Mouse (Mus musculus) limb, embryonic 13.5 days (tissue): ENCODE data around the gene Lipc. TPM values are rescaled to one million over a fixed set of nuclear protein-coding genes. Genes with fewer than 3 reads are reported as not detected.

Source experiments
- ATAC-seq: fragments of 200-750 bp; cut with Nextera tagmentation; 2 replicates; pipeline ENCODE4 v1.8.0; 2017; ENCODE audit warnings: low read depth, moderate number of reproducible peaks, moderate TSS enrichment; ENCODE audit not compliant: low FRiP score
- H3K27ac ChIP-seq: fragments of 300-500 bp; sonication (generic); 2 replicates; pipeline ENCODE4 v1.5.1; 2015; ENCODE audit warnings: inconsistent platforms, mild to moderate bottlenecking, moderate library complexity
- H3K27me3 ChIP-seq: fragments of 300-500 bp; sonication (generic); 2 replicates; pipeline ENCODE4 v1.6.1; 2015; ENCODE audit warnings: mild to moderate bottlenecking, inconsistent platforms
- H3K36me3 ChIP-seq: fragments of 300-500 bp; sonication (generic); 2 replicates; pipeline ENCODE4 v1.6.1; 2015; ENCODE audit warnings: inconsistent platforms, mild to moderate bottlenecking, moderate library complexity
- H3K4me1 ChIP-seq: fragments of 300-500 bp; sonication (generic); 2 replicates; pipeline ENCODE4 v1.6.1; 2015; ENCODE audit warnings: inconsistent platforms
- H3K4me2 ChIP-seq: fragments of 300-500 bp; sonication (generic); replicated peaks from 2 replicates; pipeline ENCODE4 v1.6.1; 2015; ENCODE audit warnings: inconsistent platforms, mild to moderate bottlenecking, moderate library complexity
- H3K4me3 ChIP-seq: fragments of 300-500 bp; sonication (generic); 2 replicates; pipeline ENCODE4 v1.5.1; 2015; ENCODE audit warnings: moderate library complexity, mild to moderate bottlenecking, inconsistent platforms
- H3K9ac ChIP-seq: fragments of 300-500 bp; sonication (generic); 2 replicates; pipeline ENCODE4 v1.6.1; 2015; ENCODE audit warnings: mild to moderate bottlenecking, inconsistent platforms
- H3K9me3 ChIP-seq: fragments of 300-500 bp; sonication (generic); 2 replicates; pipeline ENCODE4 v1.6.1; 2016; ENCODE audit warnings: inconsistent platforms
- WGBS: fragments of 180-500 bp; shearing (Covaris S2); methylation state at CpG from one replicate; pipeline ENCODE4 v1.1.7; 2015; 5-methylcytosine and 5-hydroxymethylcytosine counted together
- microRNA-seq: library from miRNA; unstranded; fragments of <30 nt; microRNA quantifications from one replicate; pipeline ENCODE4, GENCODE M21; 2016
- polyA plus RNA-seq: library from polyadenylated mRNA; unstranded; fragments of >200 nt; fragmentation: Nextera tagmentation; extraction: Ambion mirVana; gene quantifications from 2 replicates; pipeline ENCODE4 v1.2.1, GENCODE M21; 2015

Lipc gene
- polyA plus RNA-seq, 1 experiment from 2014 or later: not detected

GRCm38 (mm10) chr9:70800588-70801315 is 151.3 kb downstream of the Lipc start:
- no peaks in the 10 kb centered on the region for H3K9me3 ChIP-seq
- no peak overlapping the region for H3K4me2 ChIP-seq
- H3K27ac ChIP-seq: no peak overlapping the region
- H3K9ac ChIP-seq: no peak overlapping the region
- WGBS: 61% methylated on average over 8 of the region's 8 CpGs
- no peaks in the 10 kb centered on the region for H3K4me1 ChIP-seq
- no peak for ATAC-seq
- no peaks in the 10 kb centered on the region for H3K36me3 ChIP-seq
- no peaks in the 10 kb centered on the region for H3K27me3 ChIP-seq
- no peak overlapping the region for H3K4me3 ChIP-seq

DNA sequence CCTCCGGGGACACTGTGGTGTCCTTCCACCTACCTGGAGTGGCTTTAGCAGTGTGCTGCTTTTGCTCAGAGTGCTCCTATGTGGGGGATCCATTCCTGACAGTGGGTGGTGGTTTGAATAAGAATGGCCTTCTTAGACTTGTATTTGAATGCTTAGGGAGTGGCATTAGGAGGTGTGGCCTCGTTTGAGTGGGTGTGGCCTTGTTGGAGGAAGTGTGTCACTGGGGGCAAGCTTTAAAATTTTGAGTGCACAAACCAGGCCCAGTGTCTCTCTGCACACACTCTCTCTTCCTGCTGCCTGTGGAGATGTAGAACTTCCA is 156.6 kb downstream of the Lipc start:
- H3K27ac ChIP-seq: no peak overlapping the region

GRCm38 (mm10) chr9:70794643-70795438 is 157.2 kb downstream of the Lipc start:
- Histone ChIP-seq H3K27ac (no peak overlapping the region), H3K9ac (no peak overlapping the region), H3K4me3 (no peak overlapping the region), H3K9me3 (no peaks in the 10 kb centered on the region), H3K4me2 (no peak overlapping the region), H3K4me1 (no peaks in the 10 kb centered on the region), H3K36me3 (no peaks in the 10 kb centered on the region), H3K27me3 (no peaks in the 10 kb centered on the region)
- ATAC-seq: no peak
- 65% methylated on average over 15 of the region's 15 CpGs for WGBS

More for the DNA sequence above, 156.6 kb downstream of the Lipc start:
- no peak for ATAC-seq
- no peaks in the 10 kb centered on the region for H3K36me3 ChIP-seq
- 62% methylated on average over 2 of the region's 2 CpGs for WGBS
- H3K4me3 ChIP-seq: no peak overlapping the region
- H3K9me3 ChIP-seq: no peaks in the 10 kb centered on the region
- H3K9ac ChIP-seq: no peak overlapping the region
- no peaks in the 10 kb centered on the region for H3K27me3 ChIP-seq
- H3K4me1 ChIP-seq: no peaks in the 10 kb centered on the region
- no peak overlapping the region for H3K4me2 ChIP-seq

GRCm38 (mm10) chr9:70790621-70791020 is 161.4 kb downstream of the Lipc start:
- no peak overlapping the region for H3K27ac ChIP-seq
- H3K4me2 ChIP-seq: no peak overlapping the region
- H3K4me3 ChIP-seq: no peak overlapping the region
- WGBS: 85% methylated on average over 4 of the region's 4 CpGs
- H3K4me1 ChIP-seq: no peaks in the 10 kb centered on the region
- no peaks in the 10 kb centered on the region; the same call in 1 of the 2 replicates for H3K36me3 ChIP-seq
- H3K27me3 ChIP-seq: no peaks in the 10 kb centered on the region
- H3K9ac ChIP-seq: no peak overlapping the region
- no peak for ATAC-seq
- H3K9me3 ChIP-seq: 0 out of 2 replicates have a peak, but pooled peaks cover 2% of the 10 kb centered on the region

DNA sequence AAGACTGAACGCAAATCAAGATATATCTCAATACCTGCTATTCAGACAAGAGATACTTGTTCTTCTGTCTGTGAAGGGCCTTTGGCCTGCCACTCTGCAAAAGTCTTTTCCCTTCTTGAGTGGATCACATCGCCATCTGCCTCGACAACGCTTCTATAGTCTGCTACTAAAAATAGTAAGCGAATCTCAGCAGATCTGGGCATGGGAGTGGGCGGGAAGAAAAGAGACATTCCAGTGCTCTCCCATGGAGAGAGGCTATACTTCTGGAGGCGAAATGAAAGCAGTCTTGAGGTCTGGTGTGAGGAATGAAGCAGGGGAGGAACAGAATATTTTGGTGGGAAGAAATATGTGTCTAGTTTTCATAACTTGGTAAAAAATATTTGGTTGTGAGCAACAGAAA is 163.3 kb downstream of the Lipc start:
- no peak overlapping the region for H3K27ac ChIP-seq
- 0 out of 2 replicates have a peak, but pooled peaks cover 2% of the 10 kb centered on the region for H3K9me3 ChIP-seq
- H3K27me3 ChIP-seq: no peaks in the 10 kb centered on the region
- no peak overlapping the region for H3K4me3 ChIP-seq
- H3K4me1 ChIP-seq: no peaks in the 10 kb centered on the region
- no peak overlapping the region for H3K9ac ChIP-seq
- H3K4me2 ChIP-seq: no peak overlapping the region
- ATAC-seq: no peak
- H3K36me3 ChIP-seq: no peaks in the 10 kb centered on the region; the same call in 1 of the 2 replicates
- 82% methylated on average over 7 of the region's 7 CpGs for WGBS

DNA sequence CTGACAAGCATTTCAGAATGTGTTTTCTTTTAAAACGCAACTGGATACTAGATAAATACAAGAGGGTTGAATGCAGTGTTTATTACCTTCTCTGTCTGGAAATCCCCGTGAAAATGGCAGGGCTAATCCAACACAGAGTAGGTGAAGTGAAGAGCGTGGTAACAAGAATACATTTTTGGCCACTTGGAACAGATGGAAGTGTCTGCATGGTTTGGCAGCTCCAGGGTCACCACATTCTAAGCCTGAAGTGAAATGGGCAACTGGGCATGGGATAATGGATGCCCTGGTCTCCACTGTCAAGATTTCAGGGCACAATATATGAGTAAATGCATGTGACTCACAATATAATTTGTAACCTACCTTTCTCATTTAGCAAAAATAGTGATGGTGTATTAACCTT is 169.8 kb downstream of the Lipc start:
- no peak for ATAC-seq
- H3K36me3 ChIP-seq: peaks cover 10% of the 10 kb centered on the region
- H3K9me3 ChIP-seq: no peaks in the 10 kb centered on the region
- no peak overlapping the region for H3K9ac ChIP-seq
- H3K27ac ChIP-seq: no peak overlapping the region
- no peaks in the 10 kb centered on the region for H3K27me3 ChIP-seq
- H3K4me2 ChIP-seq: no peak overlapping the region
- WGBS: 58% methylated on average over 3 of the region's 3 CpGs
- no peaks in the 10 kb centered on the region for H3K4me1 ChIP-seq
- H3K4me3 ChIP-seq: no peak overlapping the region

DNA sequence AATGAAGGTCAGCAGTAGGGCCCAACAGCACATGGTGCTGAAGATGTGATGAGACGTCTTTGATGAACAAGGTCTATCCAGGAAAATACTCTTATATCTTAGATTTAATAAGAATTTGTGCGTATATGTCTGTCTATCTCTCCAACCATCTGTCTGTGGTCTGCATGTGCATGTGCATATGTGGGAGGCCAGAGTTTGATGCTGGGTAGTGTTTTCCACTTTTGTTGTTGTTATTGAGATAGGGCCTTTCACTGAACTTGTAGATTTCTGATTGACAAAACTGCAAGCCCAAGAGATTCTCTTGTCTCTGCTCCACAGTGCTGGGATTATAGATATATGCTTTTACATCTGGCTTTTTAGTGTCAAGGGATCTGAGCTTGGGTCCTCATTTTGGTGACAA is 176.5 kb downstream of the Lipc start:
- H3K27ac ChIP-seq: no peak overlapping the region

GRCm38 (mm10) chr9:70760974-70761373 is 191.1 kb downstream of the Lipc start:
- H3K27me3 ChIP-seq: no peaks in the 10 kb centered on the region
- H3K36me3 ChIP-seq: peaks cover 49% of the 10 kb centered on the region
- H3K4me3 ChIP-seq: no peak overlapping the region
- no peak overlapping the region for H3K4me2 ChIP-seq
- no peak overlapping the region for H3K9ac ChIP-seq
- no peaks in the 10 kb centered on the region for H3K9me3 ChIP-seq
- 93% methylated on average over 5 of the region's 5 CpGs for WGBS
- no peaks in the 10 kb centered on the region for H3K4me1 ChIP-seq
- no peak overlapping the region for H3K27ac ChIP-seq
- ATAC-seq: no peak

More for the DNA sequence above, 176.5 kb downstream of the Lipc start:
- no peak overlapping the region for H3K9ac ChIP-seq
- no peaks in the 10 kb centered on the region for H3K4me1 ChIP-seq
- peaks cover 24% of the 10 kb centered on the region for H3K36me3 ChIP-seq
- 93% methylated on average over 2 of the region's 2 CpGs for WGBS
- H3K4me3 ChIP-seq: no peak overlapping the region
- no peak for ATAC-seq
- no peaks in the 10 kb centered on the region for H3K27me3 ChIP-seq
- no peak overlapping the region for H3K4me2 ChIP-seq
- H3K9me3 ChIP-seq: no peaks in the 10 kb centered on the region

GRCm38 (mm10) chr9:70751504-70752222 is 200.4 kb downstream of the Lipc start:
- Histone ChIP-seq H3K27ac (no peak overlapping the region), H3K9me3 (no peaks in the 10 kb centered on the region), H3K27me3 (no peaks in the 10 kb centered on the region), H3K36me3 (peaks cover 41% of the 10 kb centered on the region), H3K4me1 (no peaks in the 10 kb centered on the region), H3K4me2 (no peak overlapping the region), H3K9ac (no peak overlapping the region), H3K4me3 (no peak overlapping the region)
- 86% methylated on average over 3 of the region's 3 CpGs for WGBS
- ATAC-seq: no peak

Small RNA genes lying within 50 kb of the gene (microRNA-seq; reads per million reads assigned to microRNA genes)
- not detected for gene Gm25149

Other genes with a start within 250 kb of the Lipc start
- gene Aqp9, start 216.5 kb upstream of the Lipc start, polyA plus RNA-seq: 0.43 and 0.62 TPM in 2 replicates